Mouse (Mus musculus): ENCODE data around the gene Yap1. TPM values are rescaled to one million over a fixed set of nuclear protein-coding genes. Genes with fewer than 3 reads are reported as not detected.

The Yap1 gene
- polyA plus RNA-seq, 1 experiment, result 22.2 TPM

DNA sequence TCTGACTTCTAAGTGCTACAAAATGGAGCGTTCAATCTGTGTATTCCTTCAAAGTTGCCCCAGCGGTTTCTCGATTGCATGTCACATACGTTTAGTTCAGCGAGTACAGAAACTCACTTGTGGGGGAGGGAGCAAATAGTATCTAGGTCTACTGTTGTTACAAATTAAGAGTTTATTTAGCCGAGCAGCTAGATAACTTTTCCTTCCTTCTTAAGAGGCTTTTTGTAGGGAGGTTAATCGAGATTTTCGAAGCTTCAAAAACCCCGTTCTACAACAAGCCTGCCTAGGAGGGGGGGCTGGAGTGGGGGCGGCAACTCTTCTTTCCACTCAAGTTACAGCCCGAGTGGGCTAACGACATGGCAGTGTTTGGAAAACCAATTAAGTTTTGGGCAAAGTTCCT, 1.6 kb downstream of the Yap1 start:
- DNase-seq (ENCODE audit: low read depth), result no peak
- TF ChIP-seq POLR2A (IDR thresholded peaks at IDR 0.05; ENCODE audit: borderline replicate concordance, extremely low read depth, insufficient read depth, insufficient read length, poor library complexity, severe bottlenecking), result no peak
- no peak for TF ChIP-seq CTCF (IDR thresholded peaks at IDR 0.05; ENCODE audit: borderline replicate concordance, extremely low read depth, insufficient read depth, insufficient read length)

- TF ChIP-seq CTCF (IDR thresholded peaks at IDR 0.05; ENCODE audit: borderline replicate concordance, extremely low read depth, insufficient read depth, insufficient read length) (no peak), POLR2A (IDR thresholded peaks at IDR 0.05; ENCODE audit: borderline replicate concordance, extremely low read depth, insufficient read depth, insufficient read length, poor library complexity, severe bottlenecking) (no peak)
- DNase-seq (ENCODE audit: low read depth), result peak; percentile 43
These were observed 3.0 kb downstream of the Yap1 start for GRCm38 (mm10) chr9:8001352-8001751.

GRCm38 (mm10) chr9:7994275-7994674, 10.1 kb downstream of the Yap1 start:
- peak; percentile 83 for DNase-seq (ENCODE audit: low read depth)

DNA sequence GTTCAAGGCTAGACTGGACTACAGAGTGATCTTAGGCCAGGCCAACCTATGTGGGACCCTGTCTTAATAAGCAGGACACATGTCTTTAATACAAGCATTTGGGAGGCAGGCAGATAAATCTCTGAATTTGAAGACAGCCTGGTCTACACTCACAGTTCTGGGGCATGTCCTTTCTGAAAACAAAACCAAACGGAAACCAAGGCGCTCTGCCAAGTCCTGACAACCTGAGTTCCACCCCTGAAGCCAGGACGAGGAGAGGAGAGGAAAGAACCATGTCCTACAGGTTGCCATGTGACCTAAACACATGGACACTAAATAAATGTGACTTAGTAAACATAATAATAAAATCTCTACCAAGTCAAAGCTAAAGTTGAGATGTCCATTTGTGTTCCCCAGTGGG, 11.7 kb downstream of the Yap1 start:
- DNase-seq (ENCODE audit: low read depth), result no peak
- TF ChIP-seq POLR2A (IDR thresholded peaks at IDR 0.05; ENCODE audit: borderline replicate concordance, extremely low read depth, insufficient read depth, insufficient read length, poor library complexity, severe bottlenecking) (no peak), CTCF (IDR thresholded peaks at IDR 0.05; ENCODE audit: borderline replicate concordance, extremely low read depth, insufficient read depth, insufficient read length) (no peak)

More at GRCm38 (mm10) chr9:7994275-7994674, 10.1 kb downstream of the Yap1 start:
- TF ChIP-seq POLR2A (IDR thresholded peaks at IDR 0.05; ENCODE audit: borderline replicate concordance, extremely low read depth, insufficient read depth, insufficient read length, poor library complexity, severe bottlenecking) (no peak), CTCF (IDR thresholded peaks at IDR 0.05; ENCODE audit: borderline replicate concordance, extremely low read depth, insufficient read depth, insufficient read length) (no peak)

- no peak for DNase-seq (ENCODE audit: low read depth)
These were observed 13.5 kb downstream of the Yap1 start for GRCm38 (mm10) chr9:7990897-7991296.

GRCm38 (mm10) chr9:7987119-7987518, 17.3 kb downstream of the Yap1 start:
- no peak for DNase-seq (ENCODE audit: low read depth)
- TF ChIP-seq CTCF (IDR thresholded peaks at IDR 0.05; ENCODE audit: borderline replicate concordance, extremely low read depth, insufficient read depth, insufficient read length) (no peak), POLR2A (IDR thresholded peaks at IDR 0.05; ENCODE audit: borderline replicate concordance, extremely low read depth, insufficient read depth, insufficient read length, poor library complexity, severe bottlenecking) (no peak)

More at GRCm38 (mm10) chr9:7990897-7991296, 13.5 kb downstream of the Yap1 start:
- TF ChIP-seq CTCF (IDR thresholded peaks at IDR 0.05; ENCODE audit: borderline replicate concordance, extremely low read depth, insufficient read depth, insufficient read length) (no peak), POLR2A (IDR thresholded peaks at IDR 0.05; ENCODE audit: borderline replicate concordance, extremely low read depth, insufficient read depth, insufficient read length, poor library complexity, severe bottlenecking) (no peak)

GRCm38 (mm10) chr9:7984287-7984686, 20.1 kb downstream of the Yap1 start:
- DNase-seq (ENCODE audit: low read depth), result no peak
- TF ChIP-seq POLR2A (IDR thresholded peaks at IDR 0.05; ENCODE audit: borderline replicate concordance, extremely low read depth, insufficient read depth, insufficient read length, poor library complexity, severe bottlenecking) (no peak), CTCF (IDR thresholded peaks at IDR 0.05; ENCODE audit: borderline replicate concordance, extremely low read depth, insufficient read depth, insufficient read length) (no peak)

DNA sequence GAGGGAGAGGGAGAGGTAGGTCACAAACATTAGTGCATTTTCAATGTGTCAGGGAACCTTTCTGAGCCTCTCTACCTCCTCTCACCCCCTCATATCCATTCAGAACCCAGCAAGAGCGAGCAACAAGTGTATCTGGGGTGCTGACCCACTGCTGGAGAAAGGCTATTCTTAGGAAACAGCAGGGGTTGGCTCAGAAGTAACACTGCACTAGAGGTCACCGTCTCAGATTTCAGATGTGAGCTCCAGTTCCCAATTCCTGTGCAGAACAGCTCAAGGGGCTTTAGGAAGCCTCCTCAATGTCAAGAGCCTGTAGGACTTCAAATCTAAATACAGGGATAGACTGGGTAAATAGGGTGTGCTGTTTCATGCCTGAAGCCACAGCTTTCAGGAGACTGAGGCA, 20.7 kb downstream of the Yap1 start:
- TF ChIP-seq CTCF (IDR thresholded peaks at IDR 0.05; ENCODE audit: borderline replicate concordance, extremely low read depth, insufficient read depth, insufficient read length), result no peak
- TF ChIP-seq POLR2A (IDR thresholded peaks at IDR 0.05; ENCODE audit: borderline replicate concordance, extremely low read depth, insufficient read depth, insufficient read length, poor library complexity, severe bottlenecking), result no peak
- DNase-seq (ENCODE audit: low read depth), result no peak

DNA sequence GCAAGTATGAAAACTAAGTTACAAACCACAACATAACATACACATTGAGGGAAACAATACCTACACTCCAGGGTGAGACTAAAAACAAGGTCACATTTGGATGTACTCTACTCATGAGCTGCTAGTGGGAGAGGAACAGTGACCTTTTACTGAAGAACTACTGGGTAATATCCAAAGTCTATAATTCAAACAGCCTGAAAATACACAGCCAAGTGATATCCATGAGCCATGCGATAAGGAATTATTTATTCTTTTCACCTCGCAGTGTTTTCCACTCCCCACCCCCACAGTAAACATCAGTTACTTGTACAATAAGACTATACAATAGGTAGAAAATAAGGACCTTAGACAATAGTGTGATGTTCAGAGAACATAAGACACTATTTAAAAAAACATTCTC, 24.2 kb downstream of the Yap1 start:
- no peak for TF ChIP-seq POLR2A (IDR thresholded peaks at IDR 0.05; ENCODE audit: borderline replicate concordance, extremely low read depth, insufficient read depth, insufficient read length, poor library complexity, severe bottlenecking)
- no peak for TF ChIP-seq CTCF (IDR thresholded peaks at IDR 0.05; ENCODE audit: borderline replicate concordance, extremely low read depth, insufficient read depth, insufficient read length)
- DNase-seq (ENCODE audit: low read depth), result no peak

GRCm38 (mm10) chr9:7979153-7979916, 25.1 kb downstream of the Yap1 start:
- no peak for DNase-seq (ENCODE audit: low read depth)
- TF ChIP-seq CTCF (IDR thresholded peaks at IDR 0.05; ENCODE audit: borderline replicate concordance, extremely low read depth, insufficient read depth, insufficient read length) (no peak), POLR2A (IDR thresholded peaks at IDR 0.05; ENCODE audit: borderline replicate concordance, extremely low read depth, insufficient read depth, insufficient read length, poor library complexity, severe bottlenecking) (no peak)

GRCm38 (mm10) chr9:7978502-7978901, 25.9 kb downstream of the Yap1 start:
- DNase-seq (ENCODE audit: low read depth), result no peak
- TF ChIP-seq POLR2A (IDR thresholded peaks at IDR 0.05; ENCODE audit: borderline replicate concordance, extremely low read depth, insufficient read depth, insufficient read length, poor library complexity, severe bottlenecking) (no peak), CTCF (IDR thresholded peaks at IDR 0.05; ENCODE audit: borderline replicate concordance, extremely low read depth, insufficient read depth, insufficient read length) (peak; percentile 11; the same call in 1 of the 2 replicates)

GRCm38 (mm10) chr9:7977587-7977986, 26.8 kb downstream of the Yap1 start:
- no peak for TF ChIP-seq CTCF (IDR thresholded peaks at IDR 0.05; ENCODE audit: borderline replicate concordance, extremely low read depth, insufficient read depth, insufficient read length)
- no peak for TF ChIP-seq POLR2A (IDR thresholded peaks at IDR 0.05; ENCODE audit: borderline replicate concordance, extremely low read depth, insufficient read depth, insufficient read length, poor library complexity, severe bottlenecking)
- DNase-seq (ENCODE audit: low read depth), result no peak

Data from brain, embryonic 14.5 days (tissue).